Mouse (Mus musculus) heart, postnatal 25 days (tissue): ENCODE results near the gene Ccnd3. TPM values are rescaled to one million over a fixed set of nuclear protein-coding genes. Genes with fewer than 3 reads are reported as not detected.
"Not testable (repeated sequence)": the region's sequence is repeated elsewhere in the genome, so short reads cannot be mapped to it uniquely, and the experiment has no call there.

Source experiments
- DNase-seq: peaks from one replicate; pipeline ENCODE4 v3.0.0; 2022; ENCODE audit warnings: low spot score
- intact Hi-C: fragments of 180-260 bp; cut with DNase I; formaldehyde crosslinking; loops from one replicate; pipeline ENCODE4 v1.15.1; 2025
- total RNA-seq, 2 experiments: library from RNA; stranded (reverse); gene quantifications; 2 replicates each; pipeline ENCODE4 v1.2.3; 2021

The Ccnd3 gene
- total RNA-seq, 2 experiments from 2014 or later: 75.6 to 87.9 TPM

DNA sequence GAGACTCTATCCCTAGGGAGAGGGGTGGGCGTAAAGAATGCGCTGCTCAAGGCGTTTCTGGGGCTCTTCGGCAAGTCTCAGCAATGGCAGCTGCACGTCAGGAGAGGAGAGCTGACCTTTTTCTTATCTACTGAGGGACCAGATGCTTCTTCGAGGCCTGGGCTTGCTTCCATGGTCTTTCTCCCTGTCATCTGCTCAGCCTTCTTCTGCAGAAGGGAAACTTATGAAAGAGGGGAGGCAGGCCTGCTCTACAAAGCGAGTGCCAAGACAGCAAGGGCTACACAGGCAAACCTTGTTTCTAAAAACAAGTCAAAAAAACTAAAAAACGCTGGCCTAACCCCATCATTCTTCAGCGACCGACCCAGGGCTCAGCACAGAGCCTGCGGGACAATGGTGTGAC is 70.0 kb downstream of the Ccnd3 start:
- intact Hi-C loops: no loop called here
- no peak for DNase-seq

DNA sequence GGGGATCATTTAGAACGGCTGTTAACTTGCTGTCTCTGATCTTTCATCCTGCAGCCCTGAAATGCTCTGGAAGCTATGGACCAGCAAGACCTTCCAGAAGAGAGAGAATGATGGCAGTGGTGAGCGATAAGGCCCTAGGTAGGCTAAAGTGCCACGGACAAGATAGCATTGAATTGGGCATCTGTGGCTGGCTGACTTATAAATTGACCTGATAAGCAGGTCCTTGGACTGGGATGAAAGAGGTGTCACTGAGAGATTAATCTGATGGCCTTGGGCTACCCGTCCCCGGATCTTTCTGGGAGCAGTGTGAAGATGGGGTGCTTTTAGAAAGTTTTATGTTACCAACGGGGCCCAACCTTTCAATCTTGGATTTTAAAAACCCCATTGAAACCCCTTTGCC is 73.8 kb downstream of the Ccnd3 start:
- intact Hi-C loops: no loop called here
- DNase-seq: no peak

DNA sequence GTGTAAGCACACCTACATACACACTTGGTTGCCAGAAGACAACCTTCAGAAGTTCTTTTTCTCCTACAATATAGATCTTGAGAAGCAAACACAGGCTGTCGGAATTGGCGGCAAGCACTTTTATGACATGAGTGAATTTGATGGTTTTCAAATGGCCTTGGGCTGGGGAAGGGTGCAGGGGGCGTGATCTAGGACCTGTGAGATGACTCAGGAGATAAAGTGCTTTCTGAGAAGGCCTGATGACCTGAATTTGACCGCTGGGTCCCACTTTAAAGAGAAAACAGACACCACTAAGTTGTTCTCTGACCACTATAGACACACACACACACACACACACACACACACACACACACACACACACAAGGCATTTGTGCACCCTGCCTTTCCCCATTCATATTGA is 76.1 kb downstream of the Ccnd3 start:
- no peak for DNase-seq
- intact Hi-C loops: no loop called here

DNA sequence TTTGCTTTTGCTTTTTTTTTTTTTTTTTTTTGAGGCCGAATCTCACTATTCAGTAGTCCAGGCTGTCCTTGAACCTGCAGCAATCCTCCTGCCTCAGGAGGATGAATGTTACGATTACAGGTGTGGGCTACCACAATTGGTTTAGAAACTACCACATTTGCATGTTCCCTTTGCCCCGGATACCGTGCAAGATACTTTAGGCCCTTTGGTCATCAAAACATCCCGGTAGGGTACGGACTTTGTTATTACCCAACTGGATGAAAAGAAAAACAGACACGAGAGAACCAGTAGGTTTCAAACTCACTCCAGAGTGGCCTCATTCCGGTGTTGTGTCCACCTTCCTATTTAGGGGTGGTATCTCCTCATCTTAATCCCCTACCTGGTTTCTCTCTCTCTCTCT is 83.7 kb downstream of the Ccnd3 start:
- DNase-seq: no peak
- intact Hi-C loops: no loop called here

DNA sequence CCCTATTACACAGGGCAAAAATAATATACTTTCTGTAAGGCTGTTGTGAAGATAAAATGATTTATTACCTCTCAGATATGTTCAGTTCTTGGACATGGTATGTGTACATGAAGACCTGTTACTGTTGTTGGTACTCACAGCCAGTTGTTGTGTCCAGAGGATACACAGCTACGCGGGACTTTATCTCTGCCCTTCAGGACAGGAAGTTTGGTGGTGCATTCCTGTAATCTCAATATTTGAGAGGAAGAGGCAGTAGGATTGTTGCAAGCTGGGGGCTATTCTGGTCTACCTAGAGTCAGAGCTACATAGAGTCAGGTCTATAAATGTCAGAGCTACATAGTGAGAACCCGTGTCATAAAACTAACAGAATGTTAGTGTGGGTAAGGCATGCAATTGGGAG is 86.2 kb downstream of the Ccnd3 start:
- intact Hi-C loops: no loop called here
- DNase-seq: no peak

DNA sequence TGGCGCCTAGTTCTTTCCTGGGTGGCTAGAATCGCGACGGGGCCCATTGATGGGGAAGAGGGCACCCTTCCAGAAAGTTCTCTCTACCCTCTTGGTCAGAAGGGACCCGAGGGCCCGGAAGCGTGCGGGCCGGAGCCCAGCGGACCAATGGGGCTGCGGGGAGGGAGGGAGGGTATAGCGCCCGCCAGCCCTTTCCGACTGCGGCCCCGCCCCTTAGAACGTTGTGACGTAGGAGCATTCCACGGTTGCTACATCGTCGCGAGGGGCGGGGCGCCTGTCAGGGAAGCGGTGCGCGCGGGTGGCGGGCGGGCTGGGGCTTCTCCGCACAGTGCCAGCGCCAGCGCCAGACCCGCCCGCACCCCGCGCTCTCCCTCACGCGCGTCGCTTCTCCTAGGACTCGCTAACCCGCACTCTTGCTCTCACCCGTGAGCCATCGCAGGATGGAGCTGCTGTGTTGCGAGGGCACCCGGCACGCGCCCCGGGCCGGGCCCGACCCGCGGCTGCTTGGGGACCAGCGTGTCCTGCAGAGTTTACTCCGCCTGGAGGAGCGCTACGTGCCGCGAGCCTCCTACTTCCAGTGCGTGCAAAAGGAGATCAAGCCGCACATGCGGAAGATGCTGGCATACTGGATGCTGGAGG is 88.5 kb downstream of the Ccnd3 start:
- DNase-seq: peak; percentile 88
- intact Hi-C loops: no loop called here

DNA sequence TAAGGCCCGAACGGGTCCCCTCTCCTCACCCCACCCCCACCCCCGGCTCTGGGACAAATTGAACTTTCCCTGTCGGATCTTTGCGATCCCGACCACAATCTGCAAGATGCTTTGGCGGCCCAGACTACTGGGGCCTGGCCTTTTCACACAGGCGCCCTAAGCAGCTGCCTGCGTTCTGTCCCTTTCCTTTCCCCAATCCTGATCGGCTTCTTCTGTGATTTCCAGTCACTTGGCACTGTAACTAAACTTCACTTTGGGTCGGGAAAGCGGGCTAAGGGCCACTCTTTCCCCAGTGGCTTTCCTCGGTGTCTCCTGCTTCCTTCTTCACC is 89.0 kb downstream of the Ccnd3 start:
- intact Hi-C loops: loop anchor here (2.0 kb wide), 1 partner anchor 81 kb away; no protein-coding TSS in a partner anchor
- DNase-seq: no peak

DNA sequence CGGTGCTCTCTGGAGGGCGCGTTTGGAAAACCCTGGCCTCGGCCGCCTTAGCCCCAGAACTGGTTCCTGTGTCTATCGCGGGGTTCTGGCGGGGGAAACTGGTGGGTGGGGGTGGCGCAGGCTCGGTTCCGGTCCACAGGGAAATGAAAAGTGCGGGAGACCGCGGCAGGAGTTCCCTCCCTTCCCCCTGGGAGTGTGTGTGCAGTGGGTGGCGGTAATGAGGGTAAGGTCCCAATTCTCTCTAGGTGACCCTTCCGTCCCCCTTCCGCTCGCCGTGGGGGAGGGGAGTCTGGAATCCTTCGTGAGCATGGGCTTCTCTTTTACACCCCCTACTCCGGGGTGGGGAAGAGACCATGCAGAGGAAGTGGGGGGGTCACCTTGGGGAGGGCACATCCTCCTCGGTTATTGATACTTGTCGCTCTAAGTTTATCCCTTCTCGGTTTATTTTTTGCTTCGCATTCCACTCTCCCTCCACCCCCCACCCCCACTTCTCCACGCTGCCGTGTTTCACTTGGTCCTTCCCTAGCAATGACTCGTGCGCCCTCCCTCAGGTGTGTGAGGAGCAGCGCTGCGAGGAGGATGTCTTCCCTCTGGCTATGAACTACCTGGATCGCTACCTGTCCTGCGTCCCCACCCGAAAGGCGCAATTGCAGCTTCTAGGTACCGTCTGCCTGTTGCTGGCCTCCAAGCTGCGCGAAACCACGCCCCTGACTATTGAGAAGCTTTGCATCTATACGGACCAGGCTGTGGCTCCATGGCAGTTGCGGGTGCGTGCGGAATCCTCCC is 89.5 kb downstream of the Ccnd3 start:
- intact Hi-C loops: loop anchor here (2.0 kb wide), 1 partner anchor 82 kb away; no protein-coding TSS in a partner anchor
- DNase-seq: peak; percentile 39

DNA sequence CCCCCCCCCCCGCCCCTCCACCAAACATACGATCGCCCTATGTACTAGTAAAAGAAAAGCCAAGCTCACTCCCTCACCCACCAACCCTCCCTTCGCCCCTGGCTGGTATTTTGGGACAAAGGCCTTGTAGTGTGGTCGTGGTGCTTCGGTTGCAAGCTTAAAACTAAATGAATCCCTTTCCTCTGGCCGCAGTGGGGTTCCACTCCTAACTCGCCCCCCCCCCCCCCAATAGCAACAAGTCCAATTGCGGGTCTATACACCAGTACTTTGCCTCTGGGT is 90.1 kb downstream of the Ccnd3 start:
- intact Hi-C loops: loop anchor here (2.0 kb wide), 1 partner anchor 82 kb away; no protein-coding TSS in a partner anchor
- no peak for DNase-seq

DNA sequence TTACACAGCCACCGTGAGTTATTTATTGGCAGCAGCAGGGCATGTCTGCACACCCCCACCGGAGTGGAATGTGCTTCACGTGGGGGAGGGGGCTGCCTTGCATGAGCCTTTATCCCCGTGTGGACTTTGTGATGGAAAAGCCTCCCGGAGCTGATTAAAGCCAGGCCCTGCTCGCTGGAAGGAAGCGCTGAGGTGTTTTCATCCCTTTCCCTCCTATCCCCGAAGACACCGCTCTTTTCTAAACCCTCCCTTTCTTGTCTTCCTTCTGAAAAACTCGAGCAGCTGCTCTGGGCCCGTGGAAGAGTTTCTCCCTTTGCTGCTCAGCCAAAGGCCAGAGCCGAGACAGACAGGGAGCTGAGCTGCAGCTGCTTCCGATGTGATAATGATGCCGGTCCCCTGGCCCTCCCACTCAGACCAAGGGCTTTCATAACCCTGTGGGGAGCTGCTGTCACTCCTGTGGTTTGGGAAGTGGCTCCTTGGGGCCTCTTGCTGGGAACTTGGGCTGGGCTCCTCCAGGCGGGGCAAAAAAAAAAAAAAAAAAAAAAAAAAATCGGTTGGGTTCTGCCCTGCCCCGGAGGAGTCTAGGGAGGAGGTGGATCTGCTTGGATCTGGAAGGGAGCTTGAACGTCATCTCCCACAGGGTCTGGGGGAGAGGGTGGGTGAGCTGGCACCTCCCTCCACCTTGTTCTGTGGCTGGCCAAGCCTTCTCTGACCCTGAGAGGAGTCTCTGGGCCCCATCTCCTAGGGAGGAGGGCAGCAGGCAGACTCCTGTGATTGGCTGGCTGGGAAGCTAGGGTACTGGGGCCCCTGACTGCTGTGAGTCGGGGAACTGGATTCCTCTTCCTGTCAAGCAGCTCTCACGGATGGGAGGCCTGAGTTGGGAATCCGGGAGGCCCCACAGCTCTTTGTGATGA is 90.7 kb downstream of the Ccnd3 start:
- DNase-seq: peak; percentile 66
- intact Hi-C loops: loop anchor here (2.0 kb wide), 1 partner anchor 83 kb away; no protein-coding TSS in a partner anchor

DNA sequence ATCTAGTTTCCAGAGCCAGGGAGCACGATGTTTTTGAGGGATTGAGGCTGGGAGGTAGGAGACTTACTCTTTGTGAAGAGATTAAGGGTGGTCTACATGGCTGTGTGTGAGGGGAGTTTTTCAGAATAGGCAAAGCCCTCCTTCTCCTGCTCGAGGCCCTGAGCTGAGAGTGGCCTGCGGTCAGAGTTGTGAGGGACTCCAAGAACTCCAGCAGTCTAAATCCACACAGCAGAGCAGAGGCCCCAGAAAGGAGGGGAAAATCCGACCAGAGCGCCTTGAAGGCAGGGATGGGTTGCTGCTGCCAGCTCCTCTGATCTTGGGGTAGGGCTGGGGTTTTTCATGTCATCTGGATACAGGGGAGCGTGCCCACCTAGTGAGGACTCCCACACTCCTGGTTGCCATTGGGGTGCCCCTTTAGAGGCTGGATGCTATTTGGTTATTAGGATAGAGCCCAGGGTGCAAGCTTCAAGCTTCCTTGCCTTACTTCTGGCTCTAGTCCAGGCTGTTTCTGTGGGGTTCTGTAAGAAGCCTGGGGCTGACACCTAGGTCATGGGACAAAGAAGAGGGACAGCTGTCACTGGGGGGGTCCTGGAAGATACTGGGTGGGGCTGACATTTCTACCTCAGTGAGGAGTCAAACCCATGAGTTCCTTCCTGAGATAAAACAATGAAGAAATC is 91.4 kb downstream of the Ccnd3 start:
- no peak for DNase-seq
- intact Hi-C loops: no loop called here

DNA sequence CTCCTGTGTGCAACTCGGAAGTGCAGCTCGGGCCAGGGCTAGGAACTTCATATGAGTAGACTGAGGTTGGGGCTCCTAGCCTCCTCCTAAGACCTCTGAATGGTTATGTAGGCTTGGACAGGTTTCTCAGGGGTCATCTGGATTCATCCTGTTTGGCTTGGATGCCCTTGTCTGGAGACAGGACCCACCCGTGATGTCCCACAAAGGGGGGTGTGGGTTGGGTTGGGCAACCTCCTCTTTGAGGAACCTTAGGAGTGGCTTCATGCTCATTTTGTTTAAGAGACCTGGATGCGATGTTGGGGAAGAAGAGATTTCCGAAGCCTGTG is 92.0 kb downstream of the Ccnd3 start:
- intact Hi-C loops: no loop called here
- no peak for DNase-seq

DNA sequence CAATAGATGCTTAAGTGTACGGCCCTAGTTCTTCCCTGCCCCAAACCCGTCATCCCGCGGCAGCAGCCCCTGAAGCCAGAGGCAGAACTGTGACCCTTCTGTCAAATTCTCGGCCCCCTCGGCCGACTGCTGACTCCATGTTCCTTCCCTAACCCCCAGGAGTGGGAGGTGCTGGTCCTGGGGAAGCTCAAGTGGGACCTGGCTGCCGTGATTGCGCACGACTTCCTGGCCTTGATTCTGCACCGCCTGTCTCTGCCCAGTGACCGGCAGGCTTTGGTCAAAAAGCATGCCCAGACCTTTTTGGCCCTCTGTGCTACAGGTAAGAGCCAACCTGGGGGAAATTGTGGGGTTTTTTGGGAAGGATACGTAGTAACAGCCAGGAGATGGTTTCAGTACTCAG is 92.4 kb downstream of the Ccnd3 start:
- DNase-seq: no peak
- intact Hi-C loops: no loop called here

DNA sequence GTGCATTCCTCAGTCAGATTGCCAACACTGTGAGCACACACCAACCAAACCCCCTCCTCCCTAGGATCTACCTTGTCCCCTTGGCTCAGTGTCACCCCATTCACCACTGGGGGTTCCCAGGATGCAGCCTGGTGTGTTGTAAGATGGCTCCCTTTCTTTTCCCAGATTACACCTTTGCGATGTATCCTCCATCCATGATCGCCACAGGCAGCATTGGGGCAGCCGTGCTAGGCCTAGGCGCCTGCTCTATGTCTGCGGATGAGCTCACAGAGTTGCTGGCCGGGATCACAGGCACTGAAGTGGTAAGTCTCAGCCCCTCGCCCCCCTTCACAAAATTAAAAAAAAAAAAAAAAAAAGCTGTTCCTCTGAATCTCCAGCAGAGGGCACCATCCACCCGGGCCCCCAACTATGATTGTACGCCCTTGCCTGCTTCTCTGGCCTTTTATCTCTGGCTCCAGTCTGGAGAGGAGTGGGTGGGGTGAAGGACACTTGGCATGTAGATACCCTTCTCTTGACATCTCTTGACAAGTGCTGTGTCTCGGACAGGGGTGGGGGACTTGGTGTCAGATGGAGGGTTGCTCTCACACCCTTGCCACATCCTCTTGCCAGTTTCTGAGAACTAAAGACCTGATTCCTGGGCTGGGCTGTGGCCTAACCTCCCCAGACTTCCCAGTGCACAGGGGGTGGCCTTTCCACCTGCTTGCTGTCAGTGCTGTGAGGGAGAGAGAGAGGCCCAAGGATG is 93.2 kb downstream of the Ccnd3 start:
- intact Hi-C loops: no loop called here
- no peak for DNase-seq

DNA sequence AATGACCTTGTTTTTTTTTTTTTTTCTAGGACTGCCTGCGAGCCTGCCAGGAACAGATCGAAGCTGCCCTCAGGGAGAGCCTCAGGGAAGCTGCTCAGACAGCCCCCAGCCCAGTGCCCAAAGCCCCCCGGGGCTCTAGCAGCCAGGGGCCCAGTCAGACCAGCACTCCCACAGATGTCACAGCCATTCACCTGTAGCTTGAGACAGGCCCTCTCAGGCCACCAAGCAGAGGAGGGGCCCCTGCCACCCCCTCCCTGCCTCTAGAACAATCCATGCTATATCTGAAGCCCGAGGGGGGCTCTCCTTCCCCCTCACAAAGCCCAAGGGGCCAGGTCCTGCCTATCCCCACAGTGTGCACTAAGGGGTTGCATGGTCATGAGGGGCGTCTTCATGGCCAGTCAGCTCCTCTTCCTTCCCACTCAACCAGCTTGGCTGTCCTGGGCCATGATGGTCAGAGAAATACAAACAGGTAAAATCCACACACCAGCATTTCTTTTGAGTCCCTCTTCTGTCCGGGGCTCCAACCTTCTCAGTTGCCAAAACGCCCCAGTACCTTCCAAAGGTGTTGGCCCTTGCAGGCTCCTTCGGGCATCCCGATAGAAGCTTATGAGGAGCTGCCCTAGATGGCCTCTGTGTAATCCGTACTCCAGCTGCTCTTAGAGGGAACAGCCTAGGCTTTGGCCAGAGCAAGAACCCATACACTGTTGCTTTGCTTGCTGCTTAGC is 93.9 kb downstream of the Ccnd3 start:
- DNase-seq, intact Hi-C loops: not testable (repeated sequence)

DNA sequence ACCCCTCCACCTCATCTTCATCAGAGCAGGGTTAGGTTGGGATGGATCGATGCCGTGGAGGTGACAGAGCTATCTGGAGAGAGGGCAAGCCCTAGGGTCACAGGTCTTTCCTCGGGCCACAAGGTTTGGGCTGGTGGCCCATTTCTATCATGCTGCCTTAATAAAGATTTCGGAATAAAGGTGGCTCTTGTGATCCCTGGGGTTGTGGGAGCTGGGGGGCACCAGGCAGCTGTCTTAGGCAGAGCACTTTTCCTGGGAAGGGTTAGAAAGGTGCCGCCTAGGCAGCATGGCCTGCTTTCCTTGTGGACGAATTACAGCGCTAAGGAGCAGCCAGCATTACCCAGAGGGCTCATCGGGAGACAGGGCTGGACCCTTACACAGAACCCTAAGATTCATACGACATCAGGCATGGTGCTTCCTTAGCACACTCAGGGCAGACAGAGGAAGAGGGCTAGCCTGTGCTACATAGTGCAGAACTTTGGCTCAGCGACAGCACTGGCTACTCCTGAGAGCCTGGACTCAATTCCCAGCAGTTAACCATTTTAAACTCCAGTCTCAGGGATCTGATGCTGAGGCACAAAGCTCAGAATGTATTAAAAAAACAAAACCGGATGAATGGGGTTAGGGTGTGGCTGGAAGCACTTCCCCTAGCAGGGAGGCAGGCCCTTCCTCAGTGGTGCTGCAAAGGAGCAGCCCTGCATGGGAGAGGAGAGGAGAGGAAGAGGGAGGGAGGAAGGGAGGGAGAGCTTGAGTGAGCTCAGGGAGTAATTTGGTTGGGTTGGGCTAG is 94.9 kb downstream of the Ccnd3 start:
- intact Hi-C loops: no loop called here
- no peak for DNase-seq

DNA sequence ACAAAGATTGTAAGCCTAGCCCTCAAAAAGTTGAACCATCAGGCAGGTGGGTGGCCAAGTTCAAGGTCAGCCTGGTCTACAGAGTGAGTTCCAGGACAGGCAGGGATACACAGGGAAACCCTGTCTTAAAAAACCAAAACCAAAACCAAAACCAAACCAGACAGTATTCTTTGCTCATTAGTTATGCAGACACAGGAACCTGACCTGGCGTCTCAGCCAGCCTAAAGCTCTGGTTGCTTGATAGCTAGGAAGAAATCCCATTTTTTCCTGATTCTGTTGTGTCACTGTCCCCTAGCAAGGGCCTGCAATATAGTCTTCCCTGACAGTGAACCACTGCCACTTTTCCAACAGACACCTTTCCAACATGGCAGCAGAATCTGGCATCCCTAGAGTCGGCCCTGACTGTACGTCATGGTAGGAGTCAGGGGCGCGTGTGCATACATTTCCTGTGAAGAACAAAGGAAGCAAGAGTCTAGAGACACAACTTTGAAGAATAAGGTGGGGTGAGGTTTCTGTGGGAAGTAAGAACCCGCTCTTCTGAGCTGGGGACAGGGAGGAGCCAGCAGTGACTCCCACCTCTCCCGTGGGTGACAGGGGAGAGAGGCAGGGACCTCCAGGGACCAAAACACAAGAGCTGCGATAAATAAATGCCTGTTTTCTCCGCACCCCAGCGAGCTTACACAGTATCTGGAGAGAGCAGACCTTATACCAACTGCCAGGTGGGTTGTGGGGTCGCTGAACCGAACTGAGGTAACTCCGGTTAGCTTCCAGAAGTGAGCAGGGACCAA is 95.9 kb downstream of the Ccnd3 start:
- DNase-seq: no peak
- intact Hi-C loops: no loop called here

DNA sequence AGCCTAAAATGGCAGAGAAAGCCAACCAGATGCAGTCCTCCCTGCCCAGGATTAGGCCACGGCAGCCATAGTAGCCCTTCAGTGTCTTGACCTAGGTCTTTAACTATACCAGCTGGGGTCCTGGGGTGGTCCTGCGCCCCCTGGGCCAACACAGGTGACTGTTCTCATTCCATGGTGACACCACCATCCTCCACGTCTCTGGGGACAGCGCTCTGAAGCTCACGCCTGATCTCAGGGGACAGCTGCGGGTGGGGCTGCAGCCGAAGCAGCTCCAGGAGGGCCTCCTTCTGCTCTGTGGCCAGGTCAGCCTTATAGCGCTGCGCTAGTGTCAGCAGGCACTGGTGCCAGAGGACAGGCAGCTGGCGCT is 96.5 kb downstream of the Ccnd3 start:
- intact Hi-C loops: no loop called here
- DNase-seq: no peak
